Mouse (Mus musculus): ENCODE data around the gene Upf2.

Upf2 gene

DNA sequence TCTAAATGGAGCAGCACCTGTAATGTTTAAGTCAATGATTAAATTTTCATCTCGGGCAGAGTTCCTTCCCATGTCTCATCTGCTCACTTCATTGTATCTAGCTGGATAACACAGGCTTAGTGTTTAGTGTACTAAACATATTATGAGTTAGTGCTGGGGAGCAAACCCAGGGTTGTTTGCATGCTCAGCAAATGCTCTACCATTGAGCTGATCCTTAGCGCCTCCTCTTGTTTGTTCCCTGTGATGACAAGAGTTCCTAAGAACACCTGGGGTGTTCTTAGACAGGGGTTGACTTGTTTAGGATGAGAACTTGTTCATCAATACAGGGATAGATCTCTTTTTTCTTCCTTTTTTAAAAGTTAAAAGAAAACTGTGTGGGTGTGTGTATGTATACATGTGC is 2.3 kb upstream of the Upf2 start:
- 87% methylated on average over 2 of the region's 2 CpGs for WGBS

DNA sequence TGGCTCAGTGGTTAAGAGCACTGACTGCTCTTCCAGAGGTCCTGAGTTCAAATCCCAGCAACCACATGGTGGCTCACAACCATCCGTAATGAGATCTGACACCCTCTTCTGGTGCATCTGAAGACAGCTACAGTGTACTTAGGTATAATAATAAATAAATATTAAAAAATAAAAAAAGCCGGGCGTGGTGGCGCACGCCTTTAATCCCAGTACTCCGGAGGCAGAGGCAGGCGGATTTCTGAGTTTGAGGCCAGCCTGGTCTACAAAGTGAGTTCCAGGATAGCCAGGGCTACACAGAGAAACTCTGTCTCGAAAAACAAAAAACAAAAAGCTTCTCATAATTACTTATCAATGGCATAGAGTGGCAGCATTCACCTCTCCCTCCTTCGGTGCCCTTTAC is 1.4 kb upstream of the Upf2 start:
- WGBS = 88% methylated on average over 9 of the region's 9 CpGs

DNA sequence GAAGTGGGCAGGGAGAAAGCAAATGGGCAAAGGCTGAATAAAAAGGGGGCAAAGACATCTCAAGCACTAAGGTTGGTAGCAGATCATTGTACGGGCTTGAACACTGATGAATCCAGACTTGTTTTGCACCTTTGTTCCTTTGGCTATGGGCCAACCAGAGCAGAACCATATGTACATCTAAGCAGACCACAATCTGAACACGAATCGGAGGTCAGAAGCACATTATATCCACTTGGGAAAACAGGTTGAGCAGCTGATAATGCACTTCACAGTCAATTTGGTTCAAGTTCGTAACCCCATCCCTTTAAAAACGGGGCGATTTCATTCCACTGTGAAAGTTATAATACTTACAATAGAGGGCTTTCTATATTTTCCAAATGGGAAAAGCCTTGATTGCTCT is 964 bp upstream of the Upf2 start:
- under 1% methylated on average over 6 of the region's 6 CpGs for WGBS

DNA sequence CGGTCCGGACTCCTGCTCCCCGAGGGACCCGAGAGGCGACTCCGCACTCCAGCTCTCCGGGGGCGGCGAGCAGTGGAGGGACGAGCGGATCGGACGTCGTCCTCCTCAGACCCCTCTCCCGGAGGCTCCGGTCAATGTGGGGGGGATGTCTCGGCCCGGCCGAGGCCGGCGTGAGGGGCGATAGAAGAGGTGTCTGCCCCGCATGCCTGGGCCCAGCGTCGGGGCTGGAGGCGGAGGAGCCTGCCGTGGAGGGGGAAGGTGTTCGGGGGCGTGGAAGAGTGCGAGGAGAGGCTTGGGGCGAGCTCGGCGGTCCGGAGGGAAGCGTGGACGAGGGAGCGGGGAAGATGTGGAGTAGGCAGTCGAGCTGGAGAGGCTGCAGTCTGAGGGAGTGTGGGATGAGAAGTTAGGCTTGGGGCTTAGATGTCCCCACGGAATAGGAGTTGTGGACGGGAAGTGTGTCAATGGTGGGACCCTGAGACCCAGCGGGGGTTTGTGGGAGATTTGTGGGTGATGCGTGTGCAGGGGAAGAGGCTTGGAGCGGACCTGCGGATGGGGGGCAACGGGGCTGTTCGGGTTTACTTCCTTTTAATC is 447 bp downstream of the Upf2 start:
- under 1% methylated on average over 46 of the region's 46 CpGs for WGBS

DNA sequence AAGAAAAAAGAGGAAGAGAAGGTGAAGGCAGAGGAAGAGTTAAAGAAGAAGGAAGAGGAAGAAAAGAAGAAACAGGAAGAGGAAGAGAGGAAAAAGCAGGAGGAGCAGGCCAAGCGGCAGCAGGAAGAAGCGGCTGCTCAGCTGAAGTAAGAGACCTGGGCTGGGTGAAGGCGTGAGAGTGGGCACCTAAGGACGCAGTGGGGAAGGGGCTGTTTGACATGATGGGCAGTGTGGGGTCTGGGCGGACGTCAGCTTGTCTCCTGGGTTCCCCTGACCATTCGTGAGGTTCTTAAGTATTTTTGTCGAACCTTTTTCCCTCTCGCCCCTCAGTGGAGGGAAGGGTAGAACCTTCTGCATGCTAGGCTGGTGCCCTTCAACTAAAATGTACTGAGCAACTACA is 6.4 kb downstream of the Upf2 start:
- 90% methylated on average over 9 of the region's 9 CpGs for WGBS

DNA sequence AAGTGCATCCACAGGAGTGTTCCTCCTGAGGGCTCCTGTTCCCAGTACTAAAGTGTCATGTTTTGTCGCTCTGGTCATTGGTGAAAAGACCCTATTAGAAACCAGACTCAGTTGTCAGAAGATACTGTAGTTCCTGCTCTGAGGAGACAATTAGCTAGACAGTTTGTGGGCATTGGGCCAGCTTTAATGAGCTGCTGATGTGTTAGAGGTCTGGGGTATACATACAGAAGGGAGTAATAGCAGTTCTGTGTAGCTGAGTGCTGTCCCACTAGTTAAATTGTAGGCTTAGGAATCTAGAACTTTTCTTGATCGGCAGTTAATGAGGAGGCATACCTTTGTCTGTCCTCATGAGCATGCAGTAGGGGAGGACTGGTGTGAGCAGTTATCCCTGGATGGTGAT is 11.0 kb downstream of the Upf2 start:
- 59% methylated on average over 2 of the region's 2 CpGs for WGBS

DNA sequence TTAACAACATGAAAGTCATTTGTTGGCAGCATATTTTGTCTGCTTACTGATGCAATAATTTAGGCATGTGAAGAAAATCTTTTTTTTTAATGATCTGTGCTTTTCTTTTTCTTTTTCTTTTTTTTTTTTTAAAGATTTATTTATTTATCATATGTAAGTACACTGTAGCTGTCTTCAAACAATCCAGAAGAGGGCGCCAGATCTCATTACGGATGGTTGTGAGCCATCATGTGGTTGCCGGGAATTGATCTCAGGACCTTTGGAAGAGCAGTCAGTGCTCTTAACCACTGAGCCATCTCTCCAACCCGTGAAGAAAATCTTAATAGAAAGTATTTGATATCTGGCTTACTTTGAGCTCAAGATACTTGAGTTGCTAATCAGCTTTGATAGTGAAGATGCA is 12.5 kb downstream of the Upf2 start:
- whole genome bisulfite sequencing = 96% methylated on average over 4 of the region's 4 CpGs

DNA sequence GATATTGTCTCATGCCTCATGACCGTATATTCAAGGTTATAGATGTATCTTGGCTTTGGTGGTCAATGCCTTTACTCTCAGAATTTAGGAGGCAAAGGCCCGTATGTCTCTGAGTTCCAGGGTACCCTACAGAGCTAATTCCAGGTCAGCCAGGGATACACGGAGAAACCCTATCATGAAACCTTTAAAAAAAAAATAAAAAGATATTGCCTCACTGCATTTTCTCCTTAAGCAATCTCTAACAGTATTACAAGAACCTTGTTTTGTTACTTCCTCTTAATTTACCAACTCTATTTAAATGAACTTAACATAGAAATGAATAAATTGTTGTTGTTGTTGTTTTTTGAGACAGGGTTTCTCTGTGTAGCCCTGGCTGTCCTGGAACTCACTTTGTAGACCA is 14.7 kb downstream of the Upf2 start:
- whole genome bisulfite sequencing = 96% methylated on average over 3 of the region's 3 CpGs

DNA sequence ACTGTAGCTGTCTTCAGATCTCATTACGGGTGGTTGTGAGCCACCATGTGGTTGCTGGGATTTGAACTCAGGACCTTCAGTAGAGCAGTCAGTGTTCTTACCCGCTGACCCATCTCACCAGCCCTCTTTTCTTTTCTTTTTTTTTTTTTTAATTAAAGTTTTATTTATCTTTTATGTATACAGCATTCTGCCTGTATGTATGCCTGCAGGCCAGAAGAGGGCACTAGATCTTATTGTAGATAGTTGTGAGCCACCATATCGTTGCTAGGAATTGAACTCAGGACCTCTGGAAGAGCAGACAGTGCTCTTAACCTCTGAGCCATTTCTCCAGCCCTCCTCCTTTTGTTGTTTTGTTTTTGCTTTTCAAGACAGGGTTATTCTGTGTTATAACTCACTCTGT is 19.4 kb downstream of the Upf2 start:
- 98% methylated on average over 3 of the region's 3 CpGs for WGBS

DNA sequence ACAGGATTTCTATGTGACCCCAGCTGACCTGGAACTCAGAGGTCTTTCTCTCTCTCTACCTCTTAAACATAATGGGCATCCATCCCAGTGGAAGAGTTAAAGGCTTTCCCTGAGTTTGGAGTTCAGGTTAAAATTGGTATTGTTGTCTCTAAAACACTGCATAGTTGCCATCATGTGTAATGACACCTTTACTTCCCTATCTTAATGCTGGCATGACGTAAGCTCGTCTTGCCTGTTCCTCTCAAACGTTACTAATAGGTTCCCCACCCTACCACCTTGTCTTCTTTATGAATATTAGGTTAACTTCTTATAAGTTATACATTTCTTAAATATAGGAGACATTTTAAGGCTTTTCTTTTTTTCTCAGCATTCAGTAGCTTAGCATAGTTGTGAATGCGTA is 26.3 kb downstream of the Upf2 start:
- 94% methylated on average over 4 of the region's 4 CpGs for WGBS

DNA sequence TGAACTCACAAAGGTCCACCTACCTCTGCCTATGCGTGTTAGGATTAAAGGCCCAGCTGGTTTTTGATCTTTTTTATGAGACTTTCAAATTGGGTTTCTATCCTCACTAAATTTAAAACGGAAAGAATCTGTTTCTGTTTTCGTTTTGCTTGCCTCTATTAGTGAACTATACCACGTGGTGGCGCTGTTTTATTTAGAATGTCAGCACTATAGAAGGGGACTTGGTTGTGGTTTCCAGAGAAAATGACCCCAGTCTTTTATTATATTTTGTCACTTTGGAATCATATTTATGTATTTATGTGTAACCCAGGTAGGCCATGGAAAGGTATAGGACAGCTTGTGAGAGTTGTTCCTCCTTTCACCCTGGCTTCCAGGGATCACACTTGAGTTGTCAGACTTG is 44.3 kb downstream of the Upf2 start:
- WGBS = 14% methylated on average over 5 of the region's 5 CpGs

DNA sequence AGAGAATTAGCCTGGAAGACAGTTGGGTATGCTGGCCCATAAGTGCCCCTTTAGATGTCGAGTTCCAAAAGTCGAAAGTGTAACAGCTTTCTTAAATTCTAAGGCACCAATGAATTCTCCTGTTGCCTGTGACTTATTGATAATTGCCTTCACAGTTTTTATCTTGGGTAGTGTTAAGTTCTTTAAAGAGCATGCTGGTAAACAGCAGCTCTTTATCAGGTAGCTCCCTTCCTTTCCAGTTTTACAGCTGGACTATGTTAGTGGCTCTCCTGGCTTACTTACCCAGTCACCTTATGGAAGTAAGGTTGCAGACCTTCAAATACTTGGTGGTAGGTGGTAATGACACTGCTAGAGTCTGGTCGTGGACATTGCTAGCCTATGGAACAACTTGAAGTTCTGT is 52.7 kb downstream of the Upf2 start:
- WGBS = 95% methylated on average over 3 of the region's 3 CpGs

DNA sequence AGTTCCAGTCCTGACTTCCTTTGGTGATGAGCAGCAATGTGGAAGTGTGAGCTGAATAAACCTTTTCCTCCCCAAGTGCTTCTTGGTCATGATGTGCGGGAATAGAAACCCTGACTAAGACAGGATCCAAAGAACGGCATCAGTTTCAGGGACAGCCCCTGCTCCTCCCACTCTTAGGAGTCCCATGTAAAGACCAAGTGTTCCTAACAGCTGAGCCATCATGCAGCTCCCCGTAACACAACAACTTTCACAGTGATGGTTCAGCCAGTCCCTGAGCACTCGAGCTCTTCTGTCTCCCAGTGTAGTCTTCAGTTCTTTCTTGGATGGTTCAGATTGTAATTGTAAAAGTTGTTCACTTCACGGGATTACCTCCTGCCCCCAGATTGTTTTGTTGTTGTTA is 63.3 kb downstream of the Upf2 start:
- WGBS = 88% methylated on average over 5 of the region's 5 CpGs

DNA sequence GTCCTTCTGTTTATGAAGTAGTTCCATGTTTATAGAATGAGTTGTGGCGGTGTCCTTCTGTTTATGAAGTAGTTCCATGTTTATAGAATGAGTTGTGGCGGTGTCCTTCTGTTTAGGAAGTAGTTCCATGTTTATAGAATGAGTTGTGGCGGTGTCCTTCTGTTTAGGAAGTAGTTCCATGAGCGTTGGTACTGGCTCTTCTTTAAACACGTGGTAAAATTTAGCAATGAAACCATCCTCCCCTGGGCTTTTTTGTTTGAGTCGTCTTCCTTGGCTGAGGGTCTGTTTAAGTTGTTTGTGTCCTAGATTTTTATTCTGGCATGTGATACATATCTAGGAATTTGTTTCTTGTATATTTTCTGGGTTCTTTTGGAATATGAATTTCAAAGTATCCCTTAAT is 63.9 kb downstream of the Upf2 start:
- WGBS = 61% methylated on average over 6 of the region's 6 CpGs

DNA sequence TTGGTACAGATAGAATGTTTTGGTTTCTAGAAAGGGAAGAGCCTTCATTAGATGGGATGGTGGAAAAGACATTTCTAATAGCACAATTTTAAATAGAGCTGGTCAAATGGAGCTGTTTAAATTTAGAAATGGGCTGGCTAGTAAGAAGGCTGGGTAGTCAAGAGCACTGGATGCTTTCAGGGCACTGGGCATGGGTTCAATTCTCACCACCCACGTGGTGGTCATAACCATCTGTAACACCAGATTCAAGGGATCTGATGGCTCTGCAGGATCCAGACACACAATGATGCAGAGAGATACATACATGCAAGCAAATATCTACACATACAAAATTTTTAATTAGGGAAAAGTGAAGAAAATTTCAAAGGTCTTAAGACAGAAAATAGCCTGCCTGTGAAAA is 91.4 kb downstream of the Upf2 start:
- WGBS = 62% methylated on average over 1 of the region's 1 CpGs

DNA sequence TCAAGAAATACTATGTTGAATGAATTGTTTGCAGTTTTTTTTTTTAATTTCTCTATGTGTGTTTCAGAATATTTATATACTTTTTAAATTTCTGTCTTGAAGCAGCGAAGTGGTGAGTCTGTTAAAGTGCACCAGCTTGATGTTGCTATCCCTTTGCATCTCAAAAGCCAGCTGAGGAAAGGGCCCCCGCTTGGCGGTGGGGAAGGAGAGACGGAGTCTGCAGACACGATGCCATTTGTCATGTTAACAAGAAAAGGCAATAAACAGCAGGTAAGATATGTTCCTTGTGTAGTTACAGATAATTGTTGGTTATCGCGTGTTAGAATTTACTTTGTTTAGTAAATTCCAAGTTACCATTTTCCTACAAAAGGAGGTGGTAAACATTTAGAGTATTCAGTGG is 95.5 kb downstream of the Upf2 start:
- 87% methylated on average over 7 of the region's 7 CpGs for WGBS

DNA sequence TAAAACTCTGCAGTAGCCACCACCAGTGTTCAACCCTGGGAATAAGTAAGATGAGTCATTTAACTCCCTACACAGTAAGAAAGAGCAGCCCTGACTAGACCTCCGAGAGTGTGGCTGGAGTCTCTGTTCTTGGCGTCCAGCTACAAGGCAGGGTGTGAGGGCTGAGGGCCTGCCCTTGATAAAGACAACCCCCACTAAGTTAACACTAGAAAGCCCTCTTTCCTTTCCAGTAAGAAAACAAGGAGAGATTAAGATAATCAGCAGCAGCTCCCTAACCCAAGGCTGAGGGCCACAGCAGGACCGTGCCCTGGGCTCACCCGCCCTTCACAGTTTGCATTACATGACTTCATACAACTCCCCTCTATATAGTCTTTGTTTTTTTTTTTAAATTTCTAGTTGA is 97.3 kb downstream of the Upf2 start:
- WGBS = 83% methylated on average over 4 of the region's 4 CpGs

DNA sequence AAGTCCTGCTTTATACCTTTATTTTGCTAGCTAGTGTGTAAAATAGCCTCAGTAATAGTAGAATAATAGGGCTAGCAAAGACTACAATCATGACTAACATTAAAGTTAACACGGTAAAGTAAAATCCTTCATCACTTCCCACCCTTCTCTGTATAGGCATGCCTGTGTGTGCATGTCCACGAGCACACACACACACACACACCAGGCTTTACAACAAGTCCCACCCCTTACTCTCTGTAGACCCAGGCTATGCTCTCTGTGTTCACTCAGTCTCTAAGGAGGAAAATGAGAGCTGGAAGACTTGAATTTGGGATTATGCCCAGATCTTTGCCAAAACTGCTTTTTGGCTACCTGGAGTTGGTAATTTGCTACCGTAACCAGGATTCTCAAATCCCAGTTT is 97.7 kb downstream of the Upf2 start:
- WGBS = 75% methylated on average over 3 of the region's 3 CpGs

DNA sequence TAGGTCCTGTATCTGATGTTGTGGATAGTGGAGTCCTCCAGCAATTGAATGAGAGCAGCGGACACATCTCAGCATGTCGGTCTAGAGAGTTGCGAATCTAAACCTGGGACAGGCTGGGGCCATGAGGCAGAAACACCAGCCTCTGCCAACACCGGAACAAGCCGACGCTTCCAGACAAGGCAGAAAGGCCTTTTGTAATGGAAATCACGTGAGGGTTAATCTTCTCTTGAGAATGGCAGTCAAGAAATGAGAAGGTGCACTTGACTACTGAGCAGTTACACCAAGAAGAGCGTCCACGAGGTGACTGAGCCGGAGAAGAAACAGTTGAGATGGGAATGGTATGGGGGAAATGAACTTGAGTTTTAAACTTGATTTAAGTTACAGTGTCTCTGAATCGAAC is 104.2 kb downstream of the Upf2 start:
- WGBS = 79% methylated on average over 11 of the region's 11 CpGs

DNA sequence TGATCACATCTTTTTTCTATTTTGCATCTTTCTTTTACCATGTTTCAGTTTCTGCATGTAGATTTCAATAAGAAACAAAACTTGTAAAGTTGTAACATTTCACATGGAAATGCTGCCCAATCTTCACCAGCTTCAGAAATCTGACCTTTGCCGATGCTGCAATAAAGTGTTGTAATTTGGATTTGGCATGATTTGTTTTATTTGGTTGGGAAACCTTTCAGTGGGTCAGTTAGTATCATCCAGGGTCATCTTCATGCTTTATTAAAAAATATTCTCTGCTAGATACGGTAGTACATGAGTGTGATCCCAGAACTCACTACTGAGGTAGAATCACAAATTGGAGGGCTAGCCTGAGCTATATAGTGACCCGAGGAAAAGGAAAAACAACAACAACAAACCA is 105.2 kb downstream of the Upf2 start:
- 95% methylated on average over 3 of the region's 3 CpGs for WGBS

DNA sequence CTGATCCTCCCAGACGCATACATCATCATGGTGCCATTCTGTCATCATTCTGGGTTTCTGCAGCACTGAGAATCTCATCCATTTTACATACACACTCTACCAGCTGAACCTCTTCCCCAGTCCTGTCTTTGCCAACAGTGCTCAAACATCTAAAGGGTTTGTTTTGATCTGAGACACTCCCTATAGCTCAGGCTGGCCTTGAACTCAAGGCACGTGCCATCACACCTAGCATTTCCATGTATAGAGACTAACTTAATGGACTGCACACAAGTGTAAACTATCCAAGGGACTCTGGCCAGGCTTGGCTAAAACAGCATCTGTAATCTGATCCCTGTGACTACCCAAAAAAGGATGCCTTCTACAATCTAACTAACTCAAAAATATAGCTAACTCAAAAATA is 108.0 kb downstream of the Upf2 start:
- WGBS = 80% methylated on average over 2 of the region's 2 CpGs

DNA sequence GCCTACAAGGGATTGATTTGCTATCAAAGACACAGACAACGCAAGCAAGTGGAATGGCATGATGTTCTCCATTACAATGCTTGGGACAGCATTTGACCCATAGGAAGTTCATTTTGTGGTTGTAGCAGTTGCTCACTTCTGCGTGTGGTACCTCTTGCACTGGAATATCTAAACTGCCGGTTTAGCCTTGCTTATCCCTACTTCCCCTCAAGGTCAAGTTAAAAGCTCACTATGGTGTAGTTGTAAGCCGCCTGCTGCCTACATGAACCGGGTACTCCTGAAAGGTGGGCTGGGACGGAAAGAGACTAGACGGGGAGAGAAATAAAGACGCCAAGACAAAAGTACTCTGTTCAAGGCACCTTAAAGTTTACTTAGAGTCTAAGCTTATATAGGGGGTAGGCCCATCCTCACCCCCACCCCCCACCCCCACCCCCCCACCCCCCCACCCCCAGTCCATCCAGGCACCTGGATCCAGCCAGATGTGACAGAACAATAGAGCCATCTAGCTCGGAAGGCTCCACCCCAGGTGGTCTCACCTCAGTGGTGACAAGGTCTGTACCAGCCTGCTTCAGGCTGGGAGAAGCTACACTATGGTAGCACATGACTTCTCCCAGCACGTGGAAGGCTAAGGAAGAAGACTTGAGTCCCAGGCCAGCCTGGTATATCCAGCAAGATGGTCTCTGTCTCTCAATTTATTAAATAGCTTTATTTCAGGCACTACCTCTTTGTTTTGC is 109.0 kb downstream of the Upf2 start:
- WGBS = 89% methylated on average over 10 of the region's 10 CpGs

DNA sequence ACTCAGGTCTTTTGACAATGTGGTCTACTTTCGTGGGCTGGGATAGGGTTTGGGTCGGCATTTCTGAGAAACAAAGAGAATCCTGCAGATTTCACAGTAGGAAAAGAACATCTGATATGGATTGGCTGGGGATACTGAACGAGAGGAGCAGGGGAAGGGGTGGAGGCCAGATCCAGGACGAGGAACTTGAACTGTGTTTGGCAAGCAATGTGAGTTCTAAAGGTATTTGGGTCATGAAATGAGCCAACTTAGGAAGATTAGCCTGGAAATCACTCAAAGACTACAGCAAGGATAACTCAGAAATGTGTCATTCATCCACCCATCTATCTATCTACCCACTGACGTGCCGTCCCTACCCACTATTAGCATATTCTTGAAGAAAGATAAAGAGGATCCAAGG is 116.1 kb downstream of the Upf2 start:
- 76% methylated on average over 6 of the region's 6 CpGs for WGBS

DNA sequence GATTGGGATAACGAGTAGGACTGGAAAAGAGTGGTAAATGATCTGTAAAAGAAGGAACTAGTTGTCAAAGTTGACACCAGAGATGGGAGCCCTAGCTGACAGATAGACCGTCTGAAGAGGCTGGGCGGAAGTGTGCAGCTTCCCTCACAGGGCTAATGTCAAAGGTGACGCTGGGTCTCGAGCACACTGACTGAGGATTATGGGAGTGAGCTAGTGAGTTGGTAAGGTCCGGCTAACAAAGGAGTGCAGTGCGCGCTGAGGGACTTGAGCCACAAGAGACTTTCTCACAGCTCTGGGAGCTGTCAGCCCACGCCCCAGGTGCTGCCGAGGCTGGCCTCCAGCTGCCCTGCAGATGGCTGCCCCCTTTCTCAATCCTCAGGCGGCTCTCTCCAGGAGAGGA is 119.7 kb downstream of the Upf2 start:
- WGBS = 78% methylated on average over 11 of the region's 11 CpGs
